Mouse (Mus musculus) small intestine, adult 2 months (tissue): ENCODE data around the gene Strip2. TPM values are rescaled to one million over a fixed set of nuclear protein-coding genes. Genes with fewer than 3 reads are reported as not detected.

Experiments
- H3K27ac ChIP-seq: fragments of 200-500 bp; 2 replicates; pipeline ENCODE4 v1.5.1; 2012; ENCODE audit warnings: low read depth, low read length, control low read depth, inconsistent platforms; ENCODE audit not compliant: insufficient read depth
- H3K27me3 ChIP-seq: fragments of 200-500 bp; 2 replicates; pipeline ENCODE4 v1.6.1; 2012; ENCODE audit warnings: mild to moderate bottlenecking, moderate library complexity, low read length, inconsistent platforms; ENCODE audit not compliant: control insufficient read depth, insufficient read depth
- H3K36me3 ChIP-seq: fragments of 200-500 bp; 2 replicates; pipeline ENCODE4 v1.6.1; 2012; ENCODE audit warnings: mild to moderate bottlenecking, low read length, control low read depth, inconsistent platforms; ENCODE audit not compliant: control insufficient read depth, insufficient read depth
- H3K4me1 ChIP-seq: fragments of 200-500 bp; 2 replicates; pipeline ENCODE4 v1.6.1; 2012; ENCODE audit warnings: low read length, inconsistent platforms, mixed read lengths; ENCODE audit not compliant: control insufficient read depth, insufficient read depth, insufficient read length
- H3K4me3 ChIP-seq: fragments of 200-500 bp; 2 replicates; pipeline ENCODE4 v1.5.1; 2012; ENCODE audit warnings: low read depth, mild to moderate bottlenecking, control low read depth, inconsistent platforms, low read length, moderate library complexity
- CTCF ChIP-seq: fragments of 200-500 bp; IDR thresholded peaks from 2 replicates; pipeline ENCODE4 v1.5.1; 2012; ENCODE audit warnings: low read depth, mild to moderate bottlenecking, control low read depth, inconsistent platforms, low read length, moderate library complexity, mixed read lengths; ENCODE audit not compliant: insufficient replicate concordance, insufficient read length; ENCODE audit errors: extremely low read depth
- POLR2A ChIP-seq: fragments of 200-500 bp; IDR thresholded peaks from 2 replicates; pipeline ENCODE4 v1.6.1; 2012; ENCODE audit warnings: low read depth, mild to moderate bottlenecking, control low read depth, inconsistent platforms, low read length, moderate library complexity
- WGBS: fragments of 180-500 bp; shearing (Covaris S2); methylation state at CpG from one replicate; pipeline ENCODE4 v1.1.7; 2018; 5-methylcytosine and 5-hydroxymethylcytosine counted together
- polyA plus RNA-seq: library from polyadenylated mRNA; depleted of rRNA; stranded (reverse); fragments of >200 nt; gene quantifications from 2 replicates; pipeline ENCODE4 v1.2.3, GENCODE M21; 2012

Gene Strip2
- polyA plus RNA-seq, 1 experiment: 0.98 TPM

DNA sequence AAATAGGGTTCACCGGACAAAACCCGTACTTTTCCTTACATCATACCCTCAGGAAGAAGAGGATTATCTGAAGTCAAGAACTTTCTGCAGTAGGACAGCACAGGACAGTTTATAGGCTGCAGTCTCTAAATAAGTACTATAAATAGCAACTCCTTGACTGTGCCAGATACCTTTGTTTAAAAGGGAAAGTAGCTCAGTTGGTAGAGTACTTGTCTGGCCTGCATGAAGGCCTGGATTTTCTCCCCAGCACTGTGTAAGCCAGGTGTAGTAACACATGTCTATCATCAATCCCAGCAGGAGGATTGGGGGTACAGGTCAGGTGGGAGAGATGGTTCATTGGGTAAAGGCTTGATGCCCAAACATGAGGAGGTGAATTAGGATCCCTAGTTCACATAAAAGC, 34.9 kb upstream of the Strip2 start:
- WGBS: 91% methylated on average over 2 of the region's 2 CpGs
- H3K27ac ChIP-seq: no peak overlapping the region

GRCm38 (mm10) chr6:29882870-29883269, 33.9 kb upstream of the Strip2 start:
- Histone ChIP-seq H3K4me1 (no peaks in the 10 kb centered on the region), H3K36me3 (peaks cover 67% of the 10 kb centered on the region), H3K4me3 (no peak overlapping the region), H3K27ac (no peak overlapping the region), H3K27me3 (no peaks in the 10 kb centered on the region)
- 82% methylated on average over 6 of the region's 6 CpGs for WGBS
- TF ChIP-seq POLR2A (no peak), CTCF (no peak)

More for the DNA sequence above, 34.9 kb upstream of the Strip2 start:
- H3K4me1 ChIP-seq: no peaks in the 10 kb centered on the region
- H3K27me3 ChIP-seq: no peaks in the 10 kb centered on the region
- TF ChIP-seq POLR2A: no peak
- no peak for TF ChIP-seq CTCF
- H3K36me3 ChIP-seq: peaks cover 67% of the 10 kb centered on the region
- no peak overlapping the region for H3K4me3 ChIP-seq

DNA sequence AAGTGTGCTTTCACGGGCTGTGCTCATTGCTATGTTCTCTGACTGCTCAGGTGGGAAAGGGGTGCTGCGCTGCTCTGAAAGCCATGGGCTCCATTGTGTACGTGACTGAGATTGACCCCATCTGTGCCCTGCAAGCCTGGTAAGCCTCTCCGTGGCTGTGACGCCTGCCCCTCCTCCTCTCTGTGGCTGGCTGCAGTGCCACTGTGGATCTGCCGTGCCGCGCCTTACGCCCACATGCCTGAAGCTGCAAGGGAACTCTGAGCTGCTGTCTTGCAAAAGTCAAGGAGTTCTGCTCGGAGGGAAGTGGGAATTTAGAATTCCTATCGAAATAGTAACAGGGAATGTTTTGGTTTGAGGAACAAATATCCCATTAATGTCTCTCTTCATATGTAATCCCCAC, 25.7 kb upstream of the Strip2 start:
- H3K27me3 ChIP-seq: no peaks in the 10 kb centered on the region
- H3K4me1 ChIP-seq: no peaks in the 10 kb centered on the region
- peaks cover 56% of the 10 kb centered on the region for H3K36me3 ChIP-seq
- TF ChIP-seq CTCF (no peak), POLR2A (no peak)
- no peak overlapping the region for H3K4me3 ChIP-seq
- 83% methylated on average over 11 of the region's 11 CpGs for WGBS
- H3K27ac ChIP-seq: no peak overlapping the region

DNA sequence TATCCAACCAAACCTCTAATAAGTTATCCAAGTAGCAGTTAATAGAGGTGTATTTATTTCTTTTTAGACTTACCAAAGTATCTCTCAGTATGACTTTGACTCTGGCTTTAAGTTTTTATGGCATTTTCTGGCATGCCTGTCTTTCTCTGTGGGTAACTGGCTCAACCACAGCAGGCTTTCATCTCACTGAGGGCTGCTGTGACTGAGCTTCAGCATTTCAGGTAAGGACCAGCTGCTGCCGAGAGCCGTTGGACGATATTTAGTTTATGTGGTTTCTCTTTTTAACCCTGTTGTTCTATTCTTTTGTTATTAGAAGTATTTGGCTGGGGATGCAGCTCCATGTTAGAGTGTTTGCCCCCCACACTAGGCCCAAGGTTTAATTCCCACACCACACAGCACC, 19.8 kb upstream of the Strip2 start:
- no peak for TF ChIP-seq POLR2A
- TF ChIP-seq CTCF: no peak
- H3K4me3 ChIP-seq: no peak overlapping the region
- H3K4me1 ChIP-seq: no peaks in the 10 kb centered on the region
- peaks cover 58% of the 10 kb centered on the region for H3K36me3 ChIP-seq
- H3K27me3 ChIP-seq: no peaks in the 10 kb centered on the region
- no peak overlapping the region for H3K27ac ChIP-seq
- 91% methylated on average over 3 of the region's 3 CpGs for WGBS

DNA sequence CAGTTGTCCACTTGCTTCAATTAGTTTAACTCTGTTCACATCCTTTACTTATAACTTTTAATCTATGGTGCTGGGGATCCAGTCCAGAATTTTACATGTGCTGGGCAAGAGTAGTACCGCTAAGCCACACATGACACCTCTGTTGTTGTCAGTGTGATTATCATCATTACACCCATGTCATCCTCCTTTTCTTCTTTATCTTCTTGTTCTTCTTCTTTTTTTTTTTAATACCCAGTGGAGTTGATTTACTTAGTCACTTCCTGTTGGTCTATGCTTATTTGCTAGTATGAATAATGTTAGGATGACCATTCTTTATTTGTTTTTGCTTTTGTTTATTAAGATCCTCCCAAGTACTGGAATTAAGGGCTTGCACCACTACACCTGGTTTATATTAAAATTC, 15.4 kb upstream of the Strip2 start:
- H3K4me1 ChIP-seq: no peaks in the 10 kb centered on the region
- no peak overlapping the region for H3K27ac ChIP-seq
- TF ChIP-seq CTCF (no peak), POLR2A (no peak)
- H3K27me3 ChIP-seq: no peaks in the 10 kb centered on the region
- H3K36me3 ChIP-seq: peaks cover 63% of the 10 kb centered on the region
- WGBS: 92% methylated on average over 1 of the region's 1 CpGs
- no peak overlapping the region for H3K4me3 ChIP-seq

GRCm38 (mm10) chr6:29902256-29902655, 14.6 kb upstream of the Strip2 start:
- Histone ChIP-seq H3K27me3 (no peaks in the 10 kb centered on the region), H3K36me3 (peaks cover 61% of the 10 kb centered on the region), H3K27ac (no peak overlapping the region), H3K4me1 (no peaks in the 10 kb centered on the region), H3K4me3 (no peak overlapping the region)
- TF ChIP-seq POLR2A (no peak), CTCF (no peak)
- WGBS: 61% methylated on average over 2 of the region's 2 CpGs

DNA sequence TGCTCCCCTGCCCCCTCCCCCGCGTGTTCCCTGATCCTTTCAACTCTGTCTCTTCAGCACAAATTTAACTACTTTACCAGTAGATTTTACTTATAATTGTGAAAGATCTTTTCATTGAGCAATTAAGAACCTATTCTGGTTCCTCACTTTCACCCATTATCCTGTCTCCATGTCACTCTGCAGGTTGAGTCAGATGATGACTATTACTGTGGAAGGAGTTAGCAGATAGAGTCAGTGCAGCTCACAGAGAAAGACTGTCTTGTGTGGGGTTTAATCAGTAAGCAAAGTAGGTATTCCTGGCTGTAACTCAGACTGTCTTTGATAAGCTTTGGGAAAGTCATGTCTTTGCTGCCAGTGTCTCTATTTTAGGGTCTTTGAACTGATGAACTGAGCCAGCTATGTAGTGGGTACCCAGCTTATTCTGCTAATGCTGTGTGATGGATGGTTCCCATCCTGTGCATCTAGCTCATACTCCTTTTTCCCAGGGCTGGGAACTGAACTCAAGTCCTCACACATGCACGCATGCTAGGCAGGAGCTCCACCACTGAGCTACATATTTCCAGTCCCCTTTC, 13.4 kb upstream of the Strip2 start:
- WGBS: 93% methylated on average over 3 of the region's 3 CpGs
- no peak overlapping the region for H3K4me3 ChIP-seq
- H3K4me1 ChIP-seq: no peaks in the 10 kb centered on the region
- H3K36me3 ChIP-seq: peaks cover 61% of the 10 kb centered on the region
- no peaks in the 10 kb centered on the region for H3K27me3 ChIP-seq
- no peak overlapping the region for H3K27ac ChIP-seq
- no peak for TF ChIP-seq CTCF
- TF ChIP-seq POLR2A: no peak
